Mouse (Mus musculus) hindbrain, postnatal 0 days (tissue): ENCODE data around the gene Ptprk. TPM values are rescaled to one million over a fixed set of nuclear protein-coding genes. Genes with fewer than 3 reads are reported as not detected.
A peak's percentile ranks its signal among the peaks of the same experiment; 100 is the strongest.

ENCODE experiments used
- ATAC-seq: fragments of 200-750 bp; cut with Nextera tagmentation; 2 replicates; pipeline ENCODE4 v1.8.0; 2017; ENCODE audit warnings: mild to moderate bottlenecking, moderate TSS enrichment, moderate library complexity
- DNase-seq: peaks from one replicate; pipeline ENCODE4 v3.0.0-alpha.2; 2015; ENCODE audit warnings: low spot score
- H3K27ac ChIP-seq: fragments of 300-500 bp; sonication (generic); 2 replicates; pipeline ENCODE4 v1.5.1; 2014; ENCODE audit warnings: mild to moderate bottlenecking
- H3K27me3 ChIP-seq: fragments of 300-500 bp; sonication (generic); 2 replicates; pipeline ENCODE4 v1.6.1; 2014; ENCODE audit warnings: low read length, mixed read lengths; ENCODE audit not compliant: insufficient read depth
- H3K36me3 ChIP-seq: fragments of 300-500 bp; sonication (generic); 2 replicates; pipeline ENCODE4 v1.6.1; 2014; ENCODE audit warnings: low read length, mixed read lengths; ENCODE audit not compliant: insufficient read depth
- H3K4me1 ChIP-seq: fragments of 300-500 bp; sonication (generic); 2 replicates; pipeline ENCODE4 v1.6.1; 2014; ENCODE audit warnings: antibody characterized with exemption, low read length, mixed read lengths; ENCODE audit not compliant: insufficient read depth
- H3K4me2 ChIP-seq: fragments of 300-500 bp; sonication (generic); 2 replicates; pipeline ENCODE4 v1.6.1; 2014; ENCODE audit warnings: low read depth, mild to moderate bottlenecking, low read length, moderate library complexity, mixed read lengths
- H3K4me3 ChIP-seq: fragments of 300-500 bp; sonication (generic); 2 replicates; pipeline ENCODE4 v1.5.1; 2014; ENCODE audit warnings: low read length
- H3K9ac ChIP-seq: fragments of 300-500 bp; sonication (generic); replicated peaks from 2 replicates; pipeline ENCODE4 v1.6.1; 2014; ENCODE audit warnings: mild to moderate bottlenecking, low read length, moderate library complexity, mixed read lengths
- H3K9me3 ChIP-seq: fragments of 300-500 bp; sonication (generic); 2 replicates; pipeline ENCODE4 v1.6.1; 2016; ENCODE audit warnings: low read length, mixed read lengths
- CTCF ChIP-seq: IDR thresholded peaks from 2 replicates; pipeline ENCODE4 v1.5.1; 2016; ENCODE audit warnings: antibody characterized with exemption, control low read depth, low read depth
- WGBS: fragments of 180-500 bp; shearing (Covaris S2); extraction: QIAGEN DNeasy Blood & Tissue Kit; methylation state at CpG from one replicate; pipeline ENCODE4 v1.1.7; 2014; 5-methylcytosine and 5-hydroxymethylcytosine counted together
- polyA plus RNA-seq: library from polyadenylated mRNA; unstranded; fragments of >200 nt; fragmentation: Nextera tagmentation; extraction: Ambion mirVana; gene quantifications from 2 replicates; pipeline ENCODE4 v1.2.1, GENCODE M21; 2015
- total RNA-seq: library from RNA; depleted of rRNA; stranded (reverse); fragments of >200 nt; gene quantifications from 2 replicates; pipeline ENCODE4 v1.2.3, GENCODE M21; 2014; rRNA removed

The Ptprk gene
- total RNA-seq: 49.5 and 49.9 TPM in 2 replicates
- polyA plus RNA-seq: 23.5 and 24.0 TPM in 2 replicates

- H3K9me3 ChIP-seq: no peaks in the 10 kb centered on the region
- peak within 1 kb of the TSS; percentile 86 for H3K4me3 ChIP-seq
- no peak; the same call in 1 of the 2 replicates for TF ChIP-seq CTCF
- peak within 1 kb of the TSS; percentile 84 for H3K27ac ChIP-seq
- H3K4me1 ChIP-seq: no peaks in the 10 kb centered on the region
- peak; percentile 97 for ATAC-seq
- DNase-seq: peak; percentile 94
- H3K36me3 ChIP-seq: no peaks in the 10 kb centered on the region
- peak within 1 kb of the TSS; percentile 90 for H3K4me2 ChIP-seq
- WGBS: 1% methylated on average over 73 of the region's 77 CpGs
- no peaks in the 10 kb centered on the region for H3K27me3 ChIP-seq
- H3K9ac ChIP-seq: peak within 1 kb of the TSS; percentile 65
These were observed at the start of gene Ptprk for GRCm38 (mm10) chr10:28074653-28075451. Gene Ptprk (plus strand): TSS chr10:28074820.

GRCm38 (mm10) chr10:28027791-28028190, 46.8 kb upstream of the Ptprk start:
- H3K27me3 ChIP-seq: no peaks in the 10 kb centered on the region
- H3K9me3 ChIP-seq: no peaks in the 10 kb centered on the region
- no peak for TF ChIP-seq CTCF
- 84% methylated on average over 2 of the region's 2 CpGs for WGBS
- H3K36me3 ChIP-seq: no peaks in the 10 kb centered on the region
- ATAC-seq (no peak), DNase-seq (no peak)
- H3K4me3 ChIP-seq: no peak overlapping the region
- H3K4me1 ChIP-seq: no peaks in the 10 kb centered on the region
- H3K9ac ChIP-seq: no peak overlapping the region
- H3K4me2 ChIP-seq: no peak overlapping the region
- no peak overlapping the region for H3K27ac ChIP-seq

GRCm38 (mm10) chr10:28036456-28036855, 38.2 kb upstream of the Ptprk start:
- Histone ChIP-seq H3K36me3 (no peaks in the 10 kb centered on the region), H3K27me3 (no peaks in the 10 kb centered on the region), H3K9me3 (no peaks in the 10 kb centered on the region), H3K4me2 (no peak overlapping the region), H3K4me3 (no peak overlapping the region), H3K27ac (no peak overlapping the region), H3K9ac (no peak overlapping the region), H3K4me1 (no peaks in the 10 kb centered on the region)
- DNase-seq (no peak), ATAC-seq (no peak)
- no peak for TF ChIP-seq CTCF
- 96% methylated on average over 1 of the region's 1 CpGs for WGBS

GRCm38 (mm10) chr10:28054764-28055163, 19.9 kb upstream of the Ptprk start:
- ATAC-seq (no peak), DNase-seq (no peak)
- Histone ChIP-seq H3K9me3 (no peaks in the 10 kb centered on the region), H3K36me3 (no peaks in the 10 kb centered on the region), H3K4me3 (no peak overlapping the region), H3K27me3 (no peaks in the 10 kb centered on the region), H3K4me2 (no peak overlapping the region), H3K27ac (no peak overlapping the region), H3K4me1 (no peaks in the 10 kb centered on the region), H3K9ac (no peak overlapping the region)
- no peak for TF ChIP-seq CTCF
- WGBS: 76% methylated on average over 4 of the region's 4 CpGs

- ATAC-seq (no peak), DNase-seq (no peak)
- no peaks in the 10 kb centered on the region for H3K4me1 ChIP-seq
- no peak overlapping the region for H3K9ac ChIP-seq
- H3K27me3 ChIP-seq: no peaks in the 10 kb centered on the region
- TF ChIP-seq CTCF: no peak
- H3K4me3 ChIP-seq: no peak overlapping the region
- no peak overlapping the region for H3K27ac ChIP-seq
- no peaks in the 10 kb centered on the region for H3K36me3 ChIP-seq
- no peaks in the 10 kb centered on the region for H3K9me3 ChIP-seq
- no peak overlapping the region for H3K4me2 ChIP-seq
- WGBS: 61% methylated on average over 1 of the region's 1 CpGs
These were observed 15.4 kb upstream of the Ptprk start for GRCm38 (mm10) chr10:28059222-28059621.

GRCm38 (mm10) chr10:28067997-28068396, 6.6 kb upstream of the Ptprk start:
- no peak overlapping the region for H3K4me2 ChIP-seq
- no peaks in the 10 kb centered on the region for H3K9me3 ChIP-seq
- TF ChIP-seq CTCF: no peak
- H3K27me3 ChIP-seq: no peaks in the 10 kb centered on the region
- H3K36me3 ChIP-seq: no peaks in the 10 kb centered on the region
- H3K4me3 ChIP-seq: no peak overlapping the region
- DNase-seq (no peak), ATAC-seq (no peak)
- no peak overlapping the region for H3K9ac ChIP-seq
- no peak overlapping the region for H3K27ac ChIP-seq
- WGBS: 83% methylated on average over 5 of the region's 5 CpGs
- no peaks in the 10 kb centered on the region for H3K4me1 ChIP-seq
